Mouse (Mus musculus): ENCODE data around the gene Gpc1.

Gpc1 gene

GRCm38 (mm10) chr1:92888901-92889655 lies 57.6 kb downstream of the Gpc1 start:
- no peak for DNase-seq

GRCm38 (mm10) chr1:92892791-92893190 lies 61.3 kb downstream of the Gpc1 start:
- DNase-seq = peak; percentile 61 to 74

- no peak for DNase-seq
These were observed 62.5 kb downstream of the Gpc1 start for GRCm38 (mm10) chr1:92893896-92894295.

GRCm38 (mm10) chr1:92895089-92895488 lies 63.6 kb downstream of the Gpc1 start:
- peak; percentile 90 to 94 for DNase-seq

GRCm38 (mm10) chr1:92902786-92903185 lies 71.3 kb downstream of the Gpc1 start, which contains the start of gene Ankmy1:
TSS of gene Ankmy1 (minus strand) at chr1:92902906.
- peak in 1 of 2 experiments; percentile 21 for DNase-seq

- DNase-seq = no peak
These were observed 72.2 kb downstream of the Gpc1 start for GRCm38 (mm10) chr1:92903627-92904026.

GRCm38 (mm10) chr1:92905703-92906310 lies 74.4 kb downstream of the Gpc1 start:
- peak in 1 of 2 experiments; percentile 46 for DNase-seq

- peak; percentile 90 to 94 for DNase-seq
These were observed 75.6 kb downstream of the Gpc1 start, which contains the start of gene Dusp28 for GRCm38 (mm10) chr1:92906779-92907631. TSS of gene Dusp28 (plus strand) at chr1:92906981.

GRCm38 (mm10) chr1:92907632-92908360 lies 76.4 kb downstream of the Gpc1 start:
- peak in 1 of 2 experiments; percentile 30 for DNase-seq

- DNase-seq = no peak
These were observed 77.2 kb downstream of the Gpc1 start for GRCm38 (mm10) chr1:92908664-92909063.

- DNase-seq = peak in 1 of 2 experiments; percentile 31
These were observed 77.6 kb downstream of the Gpc1 start for GRCm38 (mm10) chr1:92909068-92909467.

All from cerebellum, postnatal 25 days (tissue).